Mouse (Mus musculus) cerebellum, adult 18-20 months (tissue): ENCODE data around the gene Srr.

ENCODE experiments used
- DNase-seq, 2 experiments: peaks; one replicate each; pipeline ENCODE4 v3.0.0; 2021

Srr gene

GRCm38 (mm10) chr11:74857756-74858155 lies 68.0 kb downstream of the Srr start:
- no peak for DNase-seq
